Mouse (Mus musculus) limb, embryonic 14.5 days (tissue): ENCODE measurements at regions not wholly inside any gene's neighbourhood (a gene's known extent, or its start where the extent isn't known, plus 50 kb on each side); places are given as distances from the start of the nearest gene placed in this dataset.

Experiments used
- ATAC-seq: fragments of 200-750 bp; cut with Nextera tagmentation; 2 replicates; pipeline ENCODE4 v1.8.0; 2017; ENCODE audit warnings: low read depth, moderate number of reproducible peaks, moderate TSS enrichment; ENCODE audit not compliant: low FRiP score
- DNase-seq: peaks from one replicate; pipeline ENCODE4 v3.0.0-alpha.2; 2015; ENCODE audit warnings: low spot score
- H3K27ac ChIP-seq: fragments of 300-500 bp; sonication (generic); replicated peaks from 2 replicates; pipeline ENCODE4 v1.5.1; 2014; ENCODE audit warnings: low read depth, mild to moderate bottlenecking, low read length, moderate library complexity, mixed read lengths
- H3K27me3 ChIP-seq: fragments of 300-500 bp; sonication (generic); 2 replicates; pipeline ENCODE4 v1.6.1; 2014; ENCODE audit warnings: low read length, mixed read lengths; ENCODE audit not compliant: control insufficient read depth, insufficient read depth
- H3K36me3 ChIP-seq: fragments of 300-500 bp; sonication (generic); 2 replicates; pipeline ENCODE4 v1.6.1; 2014; ENCODE audit warnings: mild to moderate bottlenecking, low read length, moderate library complexity, mixed read lengths; ENCODE audit not compliant: control insufficient read depth, insufficient read depth
- H3K4me1 ChIP-seq: fragments of 300-500 bp; sonication (generic); 2 replicates; pipeline ENCODE4 v1.6.1; 2014; ENCODE audit warnings: antibody characterized with exemption, low read length, mixed read lengths; ENCODE audit not compliant: control insufficient read depth, insufficient read depth
- H3K4me2 ChIP-seq: fragments of 300-500 bp; sonication (generic); replicated peaks from 2 replicates; pipeline ENCODE4 v1.6.1; 2014; ENCODE audit warnings: low read depth, mild to moderate bottlenecking, low read length, moderate library complexity; ENCODE audit not compliant: severe bottlenecking
- H3K4me3 ChIP-seq: fragments of 300-500 bp; sonication (generic); replicated peaks from 2 replicates; pipeline ENCODE4 v1.5.1; 2014; ENCODE audit warnings: low read length
- H3K9ac ChIP-seq: fragments of 300-500 bp; sonication (generic); 2 replicates; pipeline ENCODE4 v1.6.1; 2014; ENCODE audit warnings: mild to moderate bottlenecking, low read depth, low read length, moderate library complexity; ENCODE audit not compliant: severe bottlenecking
- H3K9me3 ChIP-seq: fragments of 300-500 bp; sonication (generic); 2 replicates; pipeline ENCODE4 v1.6.1; 2016; ENCODE audit warnings: low read length; ENCODE audit not compliant: control insufficient read depth
- POLR2A ChIP-seq: fragments of 200-500 bp; IDR thresholded peaks from 2 replicates; pipeline ENCODE4 v1.8.0; 2012; ENCODE audit warnings: inconsistent platforms, mild to moderate bottlenecking, moderate library complexity, borderline replicate concordance; ENCODE audit not compliant: insufficient read depth, insufficient read length; ENCODE audit errors: extremely low read depth
- WGBS: fragments of 180-500 bp; shearing (Covaris S2); extraction: QIAGEN DNeasy Blood & Tissue Kit; methylation state at CpG from one replicate; pipeline ENCODE4 v1.1.7; 2014; 5-methylcytosine and 5-hydroxymethylcytosine counted together

- WGBS, result 88% methylated on average over 1 of the region's 1 CpGs
- no peaks in the 10 kb centered on the region for H3K9me3 ChIP-seq
- H3K27ac ChIP-seq, result no peak overlapping the region
- DNase-seq (no peak), ATAC-seq (no peak)
- TF ChIP-seq POLR2A, result no peak
- no peaks in the 10 kb centered on the region for H3K4me1 ChIP-seq
- H3K4me3 ChIP-seq, result no peak overlapping the region
- H3K4me2 ChIP-seq, result no peak overlapping the region
- no peaks in the 10 kb centered on the region for H3K36me3 ChIP-seq
- no peak overlapping the region for H3K9ac ChIP-seq
- H3K27me3 ChIP-seq, result no peaks in the 10 kb centered on the region
These were observed 193.5 kb downstream of the Usp46 start for GRCm38 (mm10) chr5:73874770-73875169.

- H3K4me1 ChIP-seq, result no peaks in the 10 kb centered on the region
- H3K36me3 ChIP-seq, result no peaks in the 10 kb centered on the region
- H3K9ac ChIP-seq, result no peak overlapping the region
- no peak overlapping the region for H3K4me3 ChIP-seq
- no peaks in the 10 kb centered on the region for H3K9me3 ChIP-seq
- no peak for TF ChIP-seq POLR2A
- WGBS, result 75% methylated on average over 3 of the region's 3 CpGs
- DNase-seq (no peak), ATAC-seq (no peak)
- no peak overlapping the region for H3K27ac ChIP-seq
- no peaks in the 10 kb centered on the region for H3K27me3 ChIP-seq
- H3K4me2 ChIP-seq, result no peak overlapping the region
These were observed 192.4 kb downstream of the Usp46 start for GRCm38 (mm10) chr5:73875847-73876246.

GRCm38 (mm10) chr5:73880936-73881335 is 187.3 kb downstream of the Usp46 start:
- WGBS, result 81% methylated on average over 3 of the region's 3 CpGs
- ATAC-seq (no peak), DNase-seq (no peak)
- Histone ChIP-seq H3K4me2 (no peak overlapping the region), H3K9me3 (no peaks in the 10 kb centered on the region), H3K4me1 (peaks cover 7% of the 10 kb centered on the region; the same call in 1 of the 2 replicates), H3K36me3 (no peaks in the 10 kb centered on the region), H3K9ac (no peak overlapping the region), H3K27ac (no peak overlapping the region), H3K4me3 (no peak overlapping the region), H3K27me3 (no peaks in the 10 kb centered on the region)
- TF ChIP-seq POLR2A, result no peak

- H3K4me1 ChIP-seq, result peaks cover 7% of the 10 kb centered on the region; the same call in 1 of the 2 replicates
- no peak for ATAC-seq
- TF ChIP-seq POLR2A, result no peak
- H3K9ac ChIP-seq, result no peak overlapping the region
- H3K27me3 ChIP-seq, result no peaks in the 10 kb centered on the region
- H3K36me3 ChIP-seq, result no peaks in the 10 kb centered on the region
- H3K4me2 ChIP-seq, result no peak overlapping the region
- no peak overlapping the region for H3K4me3 ChIP-seq
- H3K9me3 ChIP-seq, result no peaks in the 10 kb centered on the region
- peak; percentile 41 for DNase-seq
- H3K27ac ChIP-seq, result no peak overlapping the region
- WGBS, result 19% methylated on average over 5 of the region's 5 CpGs
These were observed 186.3 kb downstream of the Usp46 start for GRCm38 (mm10) chr5:73881941-73882340.

- ATAC-seq (no peak), DNase-seq (no peak)
- Histone ChIP-seq H3K4me2 (no peak overlapping the region), H3K36me3 (no peaks in the 10 kb centered on the region), H3K9me3 (no peaks in the 10 kb centered on the region), H3K27me3 (no peaks in the 10 kb centered on the region), H3K9ac (no peak overlapping the region), H3K4me1 (peaks cover 7% of the 10 kb centered on the region; the same call in 1 of the 2 replicates), H3K27ac (no peak overlapping the region), H3K4me3 (no peak overlapping the region)
- no peak for TF ChIP-seq POLR2A
- WGBS, result 62% methylated on average over 12 of the region's 12 CpGs
These were observed 183.2 kb downstream of the Usp46 start for GRCm38 (mm10) chr5:73884998-73885397.

- H3K27me3 ChIP-seq, result no peaks in the 10 kb centered on the region
- H3K4me3 ChIP-seq, result no peak overlapping the region
- ATAC-seq, result no peak
- no peak for TF ChIP-seq POLR2A
- DNase-seq, result no peak
- WGBS, result 87% methylated on average over 1 of the region's 1 CpGs
- no peak overlapping the region for H3K27ac ChIP-seq
- no peaks in the 10 kb centered on the region for H3K9me3 ChIP-seq
- H3K9ac ChIP-seq, result no peak overlapping the region
- peaks cover 7% of the 10 kb centered on the region; the same call in 1 of the 2 replicates for H3K4me1 ChIP-seq
- no peak overlapping the region for H3K4me2 ChIP-seq
- H3K36me3 ChIP-seq, result no peaks in the 10 kb centered on the region
These were observed 182.5 kb downstream of the Usp46 start for GRCm38 (mm10) chr5:73885691-73886090.
